Mouse (Mus musculus): Measurements from ENCODE around the gene Lexm.

Lexm gene

GRCm38 (mm10) chr4:106617056-106617455, at the start of gene Lexm:
TSS of gene Lexm (minus strand) at chr4:106617241.
- DNase-seq: no peak

- no peak for DNase-seq
These were observed 49.5 kb upstream of the Lexm start for GRCm38 (mm10) chr4:106666546-106666945.

GRCm38 (mm10) chr4:106665673-106666072, 48.6 kb upstream of the Lexm start:
- DNase-seq: no peak

- no peak for DNase-seq
These were observed 48.2 kb upstream of the Lexm start for GRCm38 (mm10) chr4:106665269-106665668.

GRCm38 (mm10) chr4:106664697-106665096, 47.7 kb upstream of the Lexm start:
- peak; percentile 42 for DNase-seq

- no peak for DNase-seq
These were observed 47.0 kb upstream of the Lexm start for GRCm38 (mm10) chr4:106663956-106664470.

GRCm38 (mm10) chr4:106655681-106656080, 38.6 kb upstream of the Lexm start:
- DNase-seq: no peak

- DNase-seq: no peak
These were observed 36.0 kb upstream of the Lexm start for GRCm38 (mm10) chr4:106653051-106653450.

- DNase-seq: no peak
These were observed 35.5 kb upstream of the Lexm start for GRCm38 (mm10) chr4:106652546-106652945.

- peak; percentile 95 for DNase-seq
These were observed 33.9 kb upstream of the Lexm start, which contains the start of gene Pars2 for GRCm38 (mm10) chr4:106650833-106651527. TSS of gene Pars2 (plus strand) at chr4:106651069.

GRCm38 (mm10) chr4:106647137-106647536, 30.1 kb upstream of the Lexm start:
- DNase-seq: no peak

- DNase-seq: no peak
These were observed 28.8 kb upstream of the Lexm start for GRCm38 (mm10) chr4:106645797-106646196.

- no peak for DNase-seq
These were observed 27.2 kb upstream of the Lexm start for GRCm38 (mm10) chr4:106644218-106644610.

- no peak for DNase-seq
These were observed 26.6 kb upstream of the Lexm start for GRCm38 (mm10) chr4:106643483-106644217.

GRCm38 (mm10) chr4:106634086-106634479, 17.0 kb upstream of the Lexm start:
- no peak for DNase-seq

GRCm38 (mm10) chr4:106633281-106634085, 16.4 kb upstream of the Lexm start:
- no peak for DNase-seq

- no peak for DNase-seq
These were observed 15.3 kb upstream of the Lexm start for GRCm38 (mm10) chr4:106632313-106632712.

- peak; percentile 82 for DNase-seq
These were observed 13.5 kb upstream of the Lexm start for GRCm38 (mm10) chr4:106630333-106631220.

- DNase-seq: no peak
These were observed 12.3 kb upstream of the Lexm start for GRCm38 (mm10) chr4:106629374-106629773.

GRCm38 (mm10) chr4:106628650-106629360, 11.8 kb upstream of the Lexm start:
- DNase-seq: peak; percentile 71

GRCm38 (mm10) chr4:106627809-106628208, 10.8 kb upstream of the Lexm start:
- no peak for DNase-seq

Data from kidney, adult 18-20 months (tissue).